Mouse (Mus musculus): ENCODE data around the gene Arl13b. TPM values are rescaled to one million over a fixed set of nuclear protein-coding genes. Genes with fewer than 3 reads are reported as not detected.

Arl13b gene
- polyA plus RNA-seq, 1 experiment from 2014 or later = 21.3 TPM

DNA sequence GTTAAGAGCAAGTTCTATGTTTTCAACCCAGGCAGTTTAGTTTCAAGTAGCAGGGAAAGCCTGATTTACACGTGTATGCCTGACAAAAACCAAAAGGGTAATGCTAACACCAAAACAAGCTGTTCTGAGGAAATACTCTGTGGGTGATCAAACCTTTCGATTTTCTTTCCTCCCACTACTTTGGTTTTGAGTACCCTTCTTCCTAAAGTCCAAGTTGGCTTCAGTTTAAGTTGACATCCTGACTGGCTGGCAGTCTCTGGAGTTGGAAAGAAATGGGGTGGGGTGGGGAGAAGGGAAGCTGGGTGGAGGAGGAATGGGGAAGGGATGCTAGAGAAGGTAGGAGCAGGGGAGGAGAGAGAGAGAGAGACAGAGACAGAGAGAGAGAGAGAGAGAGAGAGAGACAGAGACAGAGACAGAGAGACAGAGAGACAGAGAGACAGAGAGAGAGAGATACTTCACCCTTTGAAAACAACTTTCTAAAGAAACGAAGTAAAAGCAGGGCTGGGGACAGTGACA is 6.8 kb upstream of the Arl13b start:
- 17% methylated on average over 3 of the region's 3 CpGs for WGBS
- H3K27me3 ChIP-seq = 0 out of 2 replicates have a peak, but pooled peaks cover 3% of the 10 kb centered on the region
- H3K4me1 ChIP-seq (replicated peaks) = 0 out of 2 replicates have a peak, but pooled peaks cover 8% of the 10 kb centered on the region
- H3K9me3 ChIP-seq = no peaks in the 10 kb centered on the region
- H3K36me3 ChIP-seq = no peaks in the 10 kb centered on the region
- H3K4me3 ChIP-seq = peak overlapping the region; percentile 56
- ATAC-seq (ENCODE audit: low FRiP score) = peak; percentile 52; the same call in 1 of the 2 replicates
- no peak overlapping the region for H3K27ac ChIP-seq
- H3K9ac ChIP-seq = peak overlapping the region; percentile 82
- peak overlapping the region; percentile 88 for H3K4me2 ChIP-seq

DNA sequence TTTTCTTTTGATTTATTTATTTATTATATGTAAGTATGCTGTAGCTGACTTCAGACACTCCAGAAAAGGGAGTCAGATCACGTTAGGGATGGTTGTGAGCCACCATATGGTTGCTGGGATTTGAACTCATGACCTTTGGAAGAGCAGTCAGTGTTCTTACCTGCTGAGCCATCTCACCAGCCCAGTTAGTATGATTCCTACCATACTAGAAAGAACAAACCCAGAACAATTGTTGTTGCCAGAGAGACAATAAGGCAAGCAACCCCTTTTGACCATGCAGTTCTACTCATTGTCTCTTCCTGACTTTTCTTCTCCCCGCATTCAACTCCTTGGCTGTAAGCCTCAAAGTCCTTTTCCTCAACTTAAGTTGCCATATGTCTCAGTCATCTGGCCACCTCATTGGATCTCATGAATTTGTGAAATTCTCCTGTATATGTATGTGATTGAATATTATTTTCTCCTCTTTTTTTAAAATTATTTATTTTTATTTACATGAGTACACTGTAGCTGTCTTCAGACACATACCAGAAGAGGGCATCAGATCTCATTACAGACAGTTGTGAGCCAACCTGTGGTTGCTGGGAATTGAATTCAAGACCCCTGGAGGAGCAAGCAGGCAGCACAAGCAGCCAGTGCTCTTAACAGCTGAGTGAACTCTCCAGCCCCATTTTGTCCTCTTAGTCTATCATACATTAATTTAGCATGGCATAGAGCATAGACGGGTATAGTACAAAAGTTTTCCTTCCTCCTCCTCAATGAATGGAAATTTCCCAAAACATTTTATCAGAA is 5.8 kb upstream of the Arl13b start:
- H3K4me3 ChIP-seq = no peak overlapping the region
- H3K36me3 ChIP-seq = no peaks in the 10 kb centered on the region
- 0 out of 2 replicates have a peak, but pooled peaks cover 8% of the 10 kb centered on the region for H3K4me1 ChIP-seq (replicated peaks)
- no peak for ATAC-seq (ENCODE audit: low FRiP score)
- 0 out of 2 replicates have a peak, but pooled peaks cover 3% of the 10 kb centered on the region for H3K27me3 ChIP-seq
- H3K9ac ChIP-seq = no peak overlapping the region
- no peak overlapping the region for H3K27ac ChIP-seq
- 81% methylated on average over 3 of the region's 3 CpGs for WGBS
- H3K9me3 ChIP-seq = no peaks in the 10 kb centered on the region
- H3K4me2 ChIP-seq = no peak overlapping the region

DNA sequence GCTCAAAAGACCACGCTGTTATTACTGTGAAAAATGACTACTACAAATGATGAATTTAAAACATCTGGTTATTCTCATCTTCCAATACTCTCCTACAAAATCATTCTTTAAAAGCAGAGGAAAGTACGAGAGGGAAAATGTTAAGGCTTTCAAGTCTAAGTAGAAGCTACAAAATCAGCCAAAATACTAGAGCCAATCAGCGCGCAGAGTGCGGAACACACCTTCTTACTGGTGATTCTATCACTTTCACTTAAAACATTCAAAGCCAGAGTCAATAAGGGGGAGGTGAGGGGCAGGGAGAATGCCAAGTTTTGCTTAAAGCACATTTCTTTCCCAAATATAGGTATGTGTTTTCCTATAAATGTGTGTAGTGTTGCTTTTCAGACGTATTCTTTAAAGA is 1.5 kb downstream of the Arl13b start:
- Histone ChIP-seq H3K4me2 (peak overlapping the region; percentile 82), H3K36me3 (no peaks in the 10 kb centered on the region), H3K4me3 (peak overlapping the region; percentile 92; the same call in 1 of the 2 replicates), H3K27ac (no peak overlapping the region), H3K9ac (no peak overlapping the region), H3K9me3 (no peaks in the 10 kb centered on the region), H3K27me3 (no peaks in the 10 kb centered on the region), H3K4me1 (replicated peaks) (peaks cover 16% of the 10 kb centered on the region)
- WGBS = 90% methylated on average over 6 of the region's 6 CpGs
- ATAC-seq (ENCODE audit: low FRiP score) = no peak

DNA sequence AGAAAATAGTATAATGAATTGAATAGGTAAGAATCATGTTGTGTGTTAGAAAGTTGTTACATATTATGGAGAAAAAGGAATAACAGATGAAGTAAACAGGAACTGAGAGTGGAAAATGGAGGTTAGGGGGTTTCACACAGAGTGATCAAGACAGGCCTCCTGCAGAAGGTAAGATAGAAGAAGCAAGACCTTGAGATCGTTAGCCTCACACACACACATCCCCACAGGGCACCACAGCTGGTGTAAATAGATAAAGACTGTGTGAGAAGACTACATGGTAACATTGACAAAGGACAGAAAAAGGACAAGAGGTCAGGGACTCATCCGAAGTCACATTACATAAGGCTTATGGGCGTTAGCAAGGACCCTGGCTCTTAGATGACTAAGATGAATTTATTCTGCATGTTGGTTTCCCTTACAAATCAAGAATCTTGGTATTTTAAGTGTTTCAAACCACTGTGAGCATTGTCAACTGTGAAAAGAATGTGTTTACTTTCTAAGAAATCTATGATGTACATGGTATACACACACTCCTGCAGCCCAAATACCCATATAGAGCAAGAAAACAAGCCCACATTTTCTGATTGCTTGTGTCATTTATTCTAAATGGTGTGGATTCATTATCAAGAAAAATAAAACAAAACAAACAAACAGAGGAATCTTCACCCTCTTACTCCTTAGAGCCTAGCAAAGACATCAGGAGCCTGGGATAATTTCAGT is 12.7 kb downstream of the Arl13b start:
- Histone ChIP-seq H3K4me2 (no peak overlapping the region), H3K9me3 (no peaks in the 10 kb centered on the region), H3K4me1 (replicated peaks) (0 out of 2 replicates have a peak, but pooled peaks cover 2% of the 10 kb centered on the region), H3K4me3 (no peak overlapping the region), H3K9ac (no peak overlapping the region), H3K27ac (no peak overlapping the region), H3K36me3 (no peaks in the 10 kb centered on the region), H3K27me3 (no peaks in the 10 kb centered on the region)
- ATAC-seq (ENCODE audit: low FRiP score) = no peak
- 66% methylated on average over 3 of the region's 3 CpGs for WGBS

DNA sequence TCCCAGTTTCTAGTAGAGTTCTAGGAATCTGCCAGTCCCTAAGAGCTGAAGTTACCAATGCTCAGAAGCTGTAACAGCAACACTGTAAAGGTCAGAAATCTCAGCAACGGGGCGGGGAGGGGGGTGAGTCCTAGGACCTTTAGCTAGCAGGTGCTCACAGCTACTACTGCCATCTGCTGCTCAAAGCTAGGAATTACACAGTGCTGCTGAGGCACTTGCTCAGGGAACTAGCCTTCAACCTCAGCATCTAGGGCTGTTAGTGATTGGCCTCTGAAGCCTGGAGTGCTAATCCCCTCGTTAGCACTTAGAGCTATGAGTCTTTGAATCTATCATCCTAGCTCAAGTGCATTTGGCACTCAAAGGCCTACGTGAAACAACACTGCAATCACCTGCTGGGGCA is 14.4 kb downstream of the Arl13b start:
- Histone ChIP-seq H3K4me1 (replicated peaks) (0 out of 2 replicates have a peak, but pooled peaks cover 2% of the 10 kb centered on the region), H3K9ac (no peak overlapping the region), H3K9me3 (no peaks in the 10 kb centered on the region), H3K4me3 (no peak overlapping the region), H3K36me3 (no peaks in the 10 kb centered on the region), H3K4me2 (no peak overlapping the region), H3K27me3 (no peaks in the 10 kb centered on the region), H3K27ac (no peak overlapping the region)
- ATAC-seq (ENCODE audit: low FRiP score) = 0 out of 2 replicates have a peak, but pooled peaks have one; percentile 46
- WGBS = 19% methylated on average over 4 of the region's 4 CpGs

DNA sequence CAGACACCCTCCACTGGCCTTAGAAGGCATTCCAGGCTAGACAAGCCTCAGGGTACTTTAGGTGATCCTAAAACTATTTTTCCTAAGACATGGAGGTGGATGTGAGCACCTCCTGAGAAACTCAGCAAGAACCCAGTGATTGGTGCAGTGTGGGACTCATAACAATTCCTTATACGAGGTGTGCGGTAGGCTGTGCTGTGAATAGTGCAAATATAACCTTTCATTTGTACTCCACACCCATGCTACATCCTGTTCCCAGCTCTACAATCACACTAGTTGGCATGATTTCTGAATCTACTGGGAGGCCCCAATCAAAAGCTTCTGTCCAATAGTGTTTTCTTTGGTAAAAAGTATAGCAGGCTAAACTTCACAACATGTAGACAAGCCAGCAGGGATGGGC is 14.8 kb downstream of the Arl13b start:
- H3K27ac ChIP-seq = no peak overlapping the region
- H3K4me2 ChIP-seq = no peak overlapping the region
- H3K27me3 ChIP-seq = no peaks in the 10 kb centered on the region
- no peaks in the 10 kb centered on the region for H3K9me3 ChIP-seq
- 0 out of 2 replicates have a peak, but pooled peaks cover 2% of the 10 kb centered on the region for H3K4me1 ChIP-seq (replicated peaks)
- 0 out of 2 replicates have a peak, but pooled peaks have one; percentile 32 for ATAC-seq (ENCODE audit: low FRiP score)
- H3K4me3 ChIP-seq = no peak overlapping the region
- no peak overlapping the region for H3K9ac ChIP-seq
- H3K36me3 ChIP-seq = no peaks in the 10 kb centered on the region
- 93% methylated on average over 2 of the region's 2 CpGs for WGBS

DNA sequence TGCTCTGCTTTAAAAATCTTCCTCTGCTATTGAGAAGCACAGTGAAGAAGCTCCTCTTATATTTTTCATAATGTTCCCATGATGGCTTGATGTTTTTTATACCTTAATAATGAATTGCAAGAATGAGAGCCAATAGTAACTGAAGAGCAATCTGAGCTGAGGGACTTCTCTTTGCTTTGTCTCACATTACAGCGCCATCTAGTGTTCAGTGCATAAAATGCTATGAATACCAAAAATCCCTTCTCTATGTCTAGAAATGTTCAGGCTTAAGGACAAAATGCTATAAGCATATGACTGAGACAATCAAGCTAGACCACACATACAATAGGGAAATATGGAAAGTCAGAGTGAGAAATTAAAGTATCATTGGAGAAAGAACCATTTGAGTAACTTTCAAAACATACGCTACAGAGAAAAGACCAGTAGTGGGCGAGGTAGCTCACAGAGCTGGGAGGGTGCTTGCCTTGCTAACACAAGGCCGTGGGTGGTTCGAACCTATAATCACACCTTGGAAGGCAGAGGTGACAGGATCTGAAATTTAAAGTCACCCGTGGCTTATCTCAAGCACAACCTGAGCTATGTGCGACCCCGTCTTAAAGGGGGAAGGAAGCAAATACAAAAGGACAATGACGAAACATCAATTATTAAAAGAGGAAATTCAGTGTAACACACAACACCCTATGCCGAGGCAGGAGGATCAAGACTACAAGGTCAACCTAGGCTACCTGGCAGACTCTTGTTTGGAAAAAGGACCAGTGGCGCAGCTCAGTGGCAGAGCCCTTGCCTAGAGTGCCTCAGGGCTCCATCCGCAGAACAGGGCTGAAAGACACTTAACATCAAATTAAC is 20.5 kb downstream of the Arl13b start:
- Histone ChIP-seq H3K9me3 (no peaks in the 10 kb centered on the region), H3K4me2 (no peak overlapping the region), H3K27ac (no peak overlapping the region), H3K4me3 (no peak overlapping the region), H3K36me3 (peaks cover 6% of the 10 kb centered on the region), H3K4me1 (replicated peaks) (no peaks in the 10 kb centered on the region), H3K27me3 (no peaks in the 10 kb centered on the region), H3K9ac (no peak overlapping the region)
- 80% methylated on average over 12 of the region's 12 CpGs for WGBS
- ATAC-seq (ENCODE audit: low FRiP score) = no peak

DNA sequence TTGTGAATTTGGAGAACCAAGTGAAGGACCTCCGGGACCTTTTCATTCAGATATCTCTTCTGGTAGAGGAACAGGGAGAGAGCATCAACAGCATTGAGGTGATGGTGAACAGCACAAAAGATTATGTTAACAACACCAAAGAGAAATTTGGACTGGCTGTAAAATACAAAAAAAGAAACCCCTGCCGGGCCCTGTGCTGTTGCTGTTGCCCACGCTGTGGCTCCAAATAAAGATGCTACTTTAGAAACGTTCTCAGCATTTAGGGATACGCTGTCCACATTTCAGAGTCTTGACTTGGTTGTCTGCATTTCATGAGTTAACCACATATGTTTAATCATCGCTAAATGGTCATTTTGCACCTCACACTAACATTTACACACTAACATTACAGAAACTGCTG is 24.4 kb downstream of the Arl13b start:
- 89% methylated on average over 6 of the region's 6 CpGs for WGBS
- Histone ChIP-seq H3K4me3 (no peak overlapping the region), H3K9ac (no peak overlapping the region), H3K4me2 (no peak overlapping the region), H3K27ac (no peak overlapping the region), H3K4me1 (replicated peaks) (no peaks in the 10 kb centered on the region), H3K27me3 (no peaks in the 10 kb centered on the region), H3K9me3 (no peaks in the 10 kb centered on the region), H3K36me3 (peaks cover 10% of the 10 kb centered on the region)
- ATAC-seq (ENCODE audit: low FRiP score) = no peak

DNA sequence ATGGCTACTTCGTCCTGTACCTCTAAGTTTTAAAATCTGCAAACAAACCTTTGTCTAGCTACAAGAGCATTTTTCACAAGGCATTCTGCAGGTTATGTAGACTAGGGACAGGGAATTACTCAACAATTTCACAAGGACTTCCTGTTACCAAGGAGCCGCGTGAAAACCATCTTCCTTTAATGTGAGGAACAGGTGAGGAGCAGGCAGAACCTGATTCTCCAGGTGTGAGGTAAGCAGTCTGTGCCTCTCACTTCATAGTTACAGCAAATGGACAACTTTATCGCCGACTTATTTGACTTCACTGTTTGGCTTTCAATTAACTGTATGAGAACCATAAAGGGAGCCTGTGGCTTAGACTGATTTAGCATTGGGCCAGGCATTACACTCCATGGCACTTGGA is 32.3 kb downstream of the Arl13b start, which contains the start of gene Stx19:
Stx19 (plus strand) TSS at position 186 of the 400 bp plus-strand sequence.
- Histone ChIP-seq H3K27me3 (no peaks in the 10 kb centered on the region), H3K4me2 (no peak within 1 kb of the TSS), H3K9me3 (no peaks in the 10 kb centered on the region), H3K4me1 (replicated peaks) (no peaks in the 10 kb centered on the region), H3K27ac (no peak within 1 kb of the TSS), H3K4me3 (no peak within 1 kb of the TSS), H3K36me3 (peaks cover 9% of the 10 kb centered on the region), H3K9ac (no peak within 1 kb of the TSS)
- WGBS = 90% methylated on average over 5 of the region's 5 CpGs
- no peak for ATAC-seq (ENCODE audit: low FRiP score)

DNA sequence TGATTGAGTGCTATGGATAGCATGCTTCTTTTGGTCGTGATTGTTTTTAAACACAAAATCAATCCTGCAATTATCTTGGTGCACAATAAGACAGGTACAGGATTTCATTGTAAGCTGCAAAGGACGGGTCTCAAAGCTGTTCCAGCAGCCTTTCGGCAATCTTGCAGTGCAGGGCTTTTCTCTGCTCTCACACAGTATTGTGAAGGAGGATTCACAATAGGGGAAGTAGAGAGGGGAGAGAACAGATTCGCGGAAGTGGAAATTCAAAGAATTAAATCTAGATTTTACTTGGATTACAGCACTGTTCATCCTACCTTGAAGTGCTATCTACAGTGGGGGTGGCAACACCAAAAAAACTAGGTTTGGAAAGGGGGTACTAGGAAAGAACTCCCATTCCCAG is 33.0 kb downstream of the Arl13b start:
- Histone ChIP-seq H3K36me3 (peaks cover 7% of the 10 kb centered on the region), H3K27ac (no peak overlapping the region), H3K27me3 (no peaks in the 10 kb centered on the region), H3K4me3 (no peak overlapping the region), H3K4me1 (replicated peaks) (no peaks in the 10 kb centered on the region), H3K9ac (no peak overlapping the region), H3K4me2 (no peak overlapping the region), H3K9me3 (no peaks in the 10 kb centered on the region)
- 80% methylated on average over 5 of the region's 5 CpGs for WGBS
- ATAC-seq (ENCODE audit: low FRiP score) = no peak

DNA sequence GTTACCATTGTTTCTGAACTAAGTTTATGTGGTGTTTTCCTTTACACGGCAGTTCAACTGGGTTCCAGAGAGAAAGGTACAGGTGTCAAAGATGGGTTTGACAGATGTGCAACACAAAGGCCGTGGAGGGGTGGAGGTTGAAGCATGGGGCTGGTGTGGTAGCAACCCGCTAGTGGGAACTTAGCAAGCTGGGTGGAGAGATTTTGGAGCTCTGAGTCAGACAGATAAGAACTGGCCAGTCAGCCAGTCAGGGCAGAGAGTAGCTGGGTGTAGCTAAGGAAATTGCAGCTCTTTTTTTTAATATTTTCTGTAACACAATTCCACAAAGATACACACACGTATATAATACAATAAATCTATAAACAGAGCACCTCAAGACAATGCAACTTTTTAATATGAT is 36.0 kb downstream of the Arl13b start:
- peaks cover 10% of the 10 kb centered on the region for H3K4me1 ChIP-seq (replicated peaks)
- H3K9ac ChIP-seq = no peak overlapping the region
- H3K4me2 ChIP-seq = no peak overlapping the region
- H3K9me3 ChIP-seq = no peaks in the 10 kb centered on the region
- H3K36me3 ChIP-seq = peaks cover 5% of the 10 kb centered on the region; the same call in 1 of the 2 replicates
- WGBS = 94% methylated on average over 4 of the region's 4 CpGs
- no peak for ATAC-seq (ENCODE audit: low FRiP score)
- no peak overlapping the region for H3K4me3 ChIP-seq
- no peaks in the 10 kb centered on the region for H3K27me3 ChIP-seq
- H3K27ac ChIP-seq = no peak overlapping the region
